Mouse (Mus musculus) right cerebral cortex, postnatal 36 days (tissue): ENCODE measurements around the gene Rhobtb1.

Source experiments
- DNase-seq, 2 experiments: peaks; one replicate each; pipeline ENCODE4 v3.0.0; 2022; ENCODE audit warnings: low spot score in 2 of 2, mixed read lengths in 1 of 2

The Rhobtb1 gene

DNA sequence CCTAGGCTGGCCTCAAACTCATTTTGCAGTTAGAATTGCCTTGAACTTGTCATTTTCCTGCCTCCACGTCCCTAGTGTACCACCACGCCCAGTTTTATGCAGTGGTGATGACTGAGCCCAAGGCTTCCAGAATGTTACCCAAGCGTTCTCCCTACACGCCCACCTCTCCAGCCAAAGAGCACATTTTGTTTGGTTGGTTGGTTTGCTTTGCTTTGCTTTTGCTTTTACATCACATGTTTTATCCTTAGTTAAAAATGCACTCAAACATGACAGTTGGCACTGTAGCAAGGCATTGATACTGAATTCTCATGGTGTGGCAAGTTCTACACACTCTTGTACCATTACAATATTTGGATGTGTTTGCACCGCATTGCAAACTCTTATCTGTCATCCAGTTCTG lies 12.0 kb downstream of the Rhobtb1 start:
- no peak for DNase-seq

DNA sequence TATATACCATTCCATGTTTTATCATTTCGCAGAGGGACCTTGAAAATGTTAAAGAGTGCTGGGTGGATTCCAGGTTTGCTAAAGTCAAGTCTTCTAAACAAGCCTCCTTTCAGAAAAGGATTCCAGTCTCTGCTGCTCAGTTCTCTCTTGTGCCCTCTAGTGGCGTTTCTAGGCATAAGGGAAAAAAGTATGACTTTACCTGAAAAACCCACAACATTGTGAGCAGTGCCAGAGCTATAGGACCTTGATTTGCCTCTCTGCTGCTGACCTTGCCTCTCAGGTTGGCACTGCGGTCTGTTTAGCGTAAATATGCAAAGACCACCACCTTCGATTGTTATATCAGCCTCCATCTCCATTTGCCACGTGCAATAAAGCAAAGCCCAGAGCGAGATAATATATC lies 13.9 kb downstream of the Rhobtb1 start:
- DNase-seq, result no peak

DNA sequence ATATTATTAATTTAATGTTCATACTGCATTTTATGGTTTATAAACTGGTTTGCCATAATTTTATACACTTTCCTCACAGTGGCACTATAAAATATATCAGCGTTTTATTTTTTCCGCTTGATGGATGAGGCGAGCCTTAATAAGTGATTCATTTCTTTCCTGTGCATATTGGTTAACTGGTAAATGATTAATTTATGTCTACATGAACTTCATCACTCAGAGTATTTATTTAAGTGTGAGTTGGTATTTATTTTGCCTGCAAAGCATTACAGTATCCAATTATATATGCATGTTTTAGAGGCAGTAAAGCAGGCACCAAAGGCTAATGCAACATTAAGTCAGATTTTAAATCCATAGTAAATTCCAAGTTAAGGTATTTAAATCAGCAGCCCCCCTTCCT lies 14.6 kb downstream of the Rhobtb1 start:
- DNase-seq, result no peak

DNA sequence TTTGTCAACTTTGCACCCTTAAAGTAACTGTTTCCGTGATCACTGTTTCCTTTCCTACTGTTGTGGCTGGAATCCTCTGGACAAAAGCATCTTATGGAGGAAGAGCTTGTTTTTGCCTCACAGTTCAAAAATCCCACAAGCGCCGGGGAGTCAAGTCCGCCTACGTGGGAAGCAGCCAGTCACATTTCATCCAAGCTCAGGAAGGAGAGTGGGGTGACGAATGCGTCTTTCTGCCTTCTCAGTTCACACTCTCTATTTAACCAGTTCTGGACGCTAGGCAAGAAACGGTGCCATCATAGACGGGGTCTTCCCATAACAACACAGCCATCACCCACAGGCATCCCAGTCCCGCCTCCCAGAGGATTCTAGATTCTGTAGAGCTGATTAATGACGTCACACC lies 15.3 kb downstream of the Rhobtb1 start:
- DNase-seq, result no peak

DNA sequence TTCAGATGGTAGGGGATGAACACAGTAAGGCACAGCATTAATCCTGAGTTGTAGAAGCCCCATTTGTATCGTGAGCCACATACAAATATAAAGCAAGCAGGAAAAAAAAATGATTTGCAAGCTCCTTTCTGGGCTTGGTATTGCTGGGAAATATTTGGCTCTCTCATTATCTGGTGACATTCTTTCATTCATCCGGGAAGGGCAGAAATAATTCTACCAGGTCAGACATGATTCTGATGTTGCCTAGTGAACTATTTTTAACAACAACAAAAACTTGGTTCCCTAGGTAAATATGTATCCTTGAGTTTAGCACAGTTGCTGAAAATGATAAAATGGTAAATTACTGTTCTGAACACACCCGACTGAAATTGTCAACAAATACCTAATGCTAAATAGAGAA lies 21.2 kb downstream of the Rhobtb1 start:
- DNase-seq, result no peak

DNA sequence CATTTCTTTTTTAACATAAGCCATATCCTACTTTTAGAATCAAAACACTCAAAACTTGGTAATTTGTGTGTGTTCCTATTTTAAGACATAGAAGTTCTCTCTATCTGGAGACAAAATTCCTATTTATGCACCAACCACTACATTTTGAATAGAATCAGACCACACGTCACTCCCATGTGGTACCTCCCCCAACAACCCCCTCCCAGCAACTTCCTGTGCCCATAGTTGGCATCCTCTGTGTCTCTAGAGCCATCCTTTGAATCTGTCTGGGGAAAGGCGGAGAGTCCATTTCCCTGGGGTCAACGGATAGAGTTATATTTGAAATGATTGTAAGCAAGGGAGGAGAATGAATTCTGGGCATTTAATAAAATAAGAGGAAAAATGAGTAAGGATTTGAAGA lies 24.9 kb downstream of the Rhobtb1 start:
- DNase-seq, result no peak

DNA sequence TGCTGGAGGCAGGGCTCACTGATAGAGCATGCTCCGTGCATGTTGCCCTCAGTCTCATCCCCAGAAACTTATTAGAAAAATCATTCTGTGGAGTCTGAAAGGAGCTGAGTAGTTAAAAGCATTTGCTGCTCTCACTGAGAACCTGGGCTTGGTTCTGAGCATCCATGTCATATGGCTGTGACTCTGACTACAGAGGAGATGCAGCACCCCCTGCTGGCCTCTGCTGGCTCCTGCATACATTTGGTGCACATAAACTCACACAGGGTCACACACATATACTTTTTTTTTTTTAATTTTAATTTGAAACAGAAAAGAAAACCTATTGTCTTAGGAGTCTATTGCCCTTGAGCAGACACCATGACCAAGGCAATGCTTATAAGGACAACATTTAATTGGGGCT lies 28.1 kb downstream of the Rhobtb1 start:
- no peak for DNase-seq

DNA sequence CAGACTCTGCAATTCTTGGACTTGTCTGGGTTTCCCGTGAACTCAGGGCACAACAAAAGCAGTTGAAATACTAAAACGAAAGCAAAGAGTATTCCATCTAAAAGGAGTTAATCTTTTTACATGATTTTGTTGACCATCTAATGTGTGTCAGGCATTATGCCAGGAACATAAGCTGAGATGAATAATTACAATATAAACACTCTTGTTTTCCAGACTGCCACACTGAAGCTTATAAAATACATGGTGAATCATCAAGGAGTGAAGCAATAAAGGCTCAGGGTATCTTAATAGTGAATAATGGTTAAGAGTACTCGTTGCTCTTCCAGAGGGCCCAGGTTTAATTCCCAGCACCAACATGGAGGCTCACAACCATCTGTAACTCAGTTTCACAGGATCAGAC lies 29.8 kb downstream of the Rhobtb1 start:
- no peak for DNase-seq

DNA sequence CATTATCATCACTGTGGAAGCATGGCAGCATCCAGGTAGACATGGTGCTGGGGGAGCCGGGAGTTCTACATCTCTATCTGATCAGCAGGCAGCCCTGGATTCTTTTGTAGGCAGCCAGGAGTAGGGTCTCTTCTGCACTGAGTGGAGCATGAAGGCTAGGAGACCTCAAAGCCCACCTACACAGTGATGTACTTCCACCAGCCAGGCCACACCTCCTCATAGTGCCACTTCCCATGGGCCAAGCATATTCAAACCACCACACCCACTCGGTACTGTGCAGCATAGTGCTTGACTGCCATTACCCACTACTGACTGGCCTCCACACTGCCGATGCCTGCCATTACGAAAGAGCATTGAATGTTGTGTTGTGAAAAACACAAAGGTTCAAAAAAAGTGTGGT lies 33.7 kb downstream of the Rhobtb1 start:
- DNase-seq, result no peak

DNA sequence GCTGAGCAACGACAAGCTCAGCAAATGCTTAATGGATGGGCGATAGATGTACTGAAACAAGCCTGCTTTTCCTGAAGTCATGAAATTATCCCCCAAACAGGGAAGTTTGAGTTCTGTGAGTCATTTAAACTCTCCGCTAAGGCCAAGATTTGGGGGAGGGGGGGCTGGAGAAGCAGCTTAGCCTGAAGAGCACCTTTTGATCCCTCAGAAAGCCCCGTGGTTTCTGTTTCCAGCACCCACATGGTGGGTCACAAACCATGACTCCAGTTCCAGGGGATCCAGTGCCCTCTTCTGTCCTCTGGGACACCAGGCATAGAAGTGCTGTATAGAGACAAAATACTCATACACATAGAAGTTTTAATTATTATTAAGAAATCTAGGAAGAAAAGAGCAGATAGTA lies 34.2 kb downstream of the Rhobtb1 start:
- no peak for DNase-seq

DNA sequence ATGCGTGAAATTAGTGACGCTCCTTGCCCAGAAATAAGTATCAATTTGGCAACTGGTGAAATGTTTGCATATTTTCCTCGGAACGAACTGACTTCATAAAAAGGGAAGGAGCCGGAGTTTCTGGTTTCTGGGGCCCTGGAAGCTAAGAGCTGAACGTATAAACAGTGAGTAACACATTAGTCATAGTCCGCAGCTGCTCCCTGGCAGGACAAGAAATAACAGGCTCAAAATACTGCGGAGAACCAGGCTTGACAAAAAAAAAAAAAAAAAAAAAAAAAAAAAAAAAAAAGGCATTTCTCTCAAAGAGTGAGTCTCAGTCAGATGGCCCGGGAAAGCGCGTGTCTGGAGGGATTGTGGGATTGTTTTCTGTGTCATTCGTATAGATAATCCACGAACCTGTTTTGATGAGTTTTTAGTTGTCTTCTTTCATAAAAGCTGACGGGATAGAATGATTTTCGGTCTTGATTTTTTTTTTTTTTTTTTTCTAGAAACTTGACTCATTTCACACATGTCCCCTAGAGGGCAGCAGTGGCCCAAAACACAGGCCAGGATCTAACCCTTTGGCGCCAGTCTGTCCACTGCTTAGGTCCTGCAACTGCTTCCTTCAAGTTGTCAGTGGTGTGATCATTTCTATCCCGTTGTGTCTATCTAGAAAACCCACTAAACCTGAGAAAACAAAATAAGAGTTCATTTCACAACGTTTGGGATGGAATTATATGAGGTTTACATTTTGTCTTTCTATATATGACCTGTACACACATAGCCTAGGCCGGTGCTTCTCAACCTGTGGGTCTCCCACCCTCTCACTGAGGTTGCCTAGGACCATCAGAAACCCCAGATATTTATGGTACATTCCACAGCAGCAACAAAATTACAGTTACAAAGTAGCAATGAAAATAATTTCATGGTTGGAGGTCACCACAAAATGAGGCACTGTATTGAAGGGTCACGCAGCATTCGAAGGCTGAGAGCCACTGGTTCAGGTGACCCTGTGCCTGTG lies 35.0 kb downstream of the Rhobtb1 start:
- peak; percentile 44 to 66 for DNase-seq

DNA sequence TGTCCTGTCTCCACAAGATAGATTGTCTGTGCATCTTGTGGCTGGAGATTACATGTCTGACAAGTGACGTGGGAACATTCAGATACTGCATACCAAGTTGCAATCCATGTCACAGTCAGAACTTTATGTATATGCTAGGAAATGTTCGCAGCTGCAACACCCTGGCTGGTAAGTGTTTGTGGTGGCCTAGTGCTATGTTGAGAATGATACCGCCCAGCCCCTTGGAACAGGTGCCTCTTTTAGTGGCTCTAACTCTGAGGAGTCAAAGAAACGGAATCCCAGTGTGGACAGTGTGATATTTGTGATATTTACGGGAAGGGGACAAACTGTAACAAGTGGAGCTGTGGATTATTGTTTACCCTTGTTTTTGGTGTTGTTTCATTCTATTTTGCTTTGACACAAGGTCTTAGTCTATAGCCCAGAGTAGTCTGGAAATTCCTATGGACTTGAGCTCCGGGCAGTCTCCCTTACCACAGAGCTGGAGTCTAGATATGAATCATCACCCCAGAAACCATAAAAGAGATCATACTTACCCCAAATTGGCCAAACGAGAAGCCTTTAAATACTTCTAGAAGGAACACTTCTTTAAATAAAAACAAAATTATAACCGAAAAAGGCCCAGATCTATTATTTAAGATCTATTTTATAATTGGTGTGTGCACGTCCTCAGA lies 36.7 kb downstream of the Rhobtb1 start:
- no peak for DNase-seq

DNA sequence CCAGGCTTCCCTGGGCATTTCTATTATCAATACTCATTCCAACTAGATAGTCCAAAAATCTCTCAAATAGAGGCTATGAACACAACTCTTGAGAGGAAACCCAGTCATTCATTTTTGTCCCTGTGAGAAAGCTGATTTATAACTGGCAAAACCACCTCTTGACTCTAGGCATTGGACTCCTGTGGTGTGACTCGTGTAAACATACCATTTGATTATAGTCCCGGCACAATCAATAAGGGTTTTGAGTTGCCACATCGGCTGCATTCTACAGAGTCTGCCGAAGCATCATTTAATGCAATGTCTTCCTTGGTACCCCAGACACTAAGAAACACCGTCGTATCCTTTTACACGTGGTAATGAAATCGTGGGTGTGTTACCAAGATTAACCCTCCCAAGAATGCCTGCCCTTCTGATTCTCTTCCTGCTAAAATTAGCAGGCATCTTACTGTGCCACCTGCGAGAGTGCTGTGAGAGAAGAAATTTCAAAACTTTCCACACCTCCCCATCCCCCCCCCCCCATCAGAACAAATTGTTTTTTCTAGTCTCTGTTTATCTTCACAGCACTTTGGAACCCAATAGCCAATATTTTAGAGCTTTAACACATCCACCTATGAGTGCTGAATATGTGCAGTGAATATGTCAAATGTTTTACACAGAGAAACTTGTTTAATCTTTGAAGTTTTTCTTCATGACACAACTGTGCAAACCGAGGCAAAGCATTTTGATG lies 39.4 kb downstream of the Rhobtb1 start:
- no peak for DNase-seq

DNA sequence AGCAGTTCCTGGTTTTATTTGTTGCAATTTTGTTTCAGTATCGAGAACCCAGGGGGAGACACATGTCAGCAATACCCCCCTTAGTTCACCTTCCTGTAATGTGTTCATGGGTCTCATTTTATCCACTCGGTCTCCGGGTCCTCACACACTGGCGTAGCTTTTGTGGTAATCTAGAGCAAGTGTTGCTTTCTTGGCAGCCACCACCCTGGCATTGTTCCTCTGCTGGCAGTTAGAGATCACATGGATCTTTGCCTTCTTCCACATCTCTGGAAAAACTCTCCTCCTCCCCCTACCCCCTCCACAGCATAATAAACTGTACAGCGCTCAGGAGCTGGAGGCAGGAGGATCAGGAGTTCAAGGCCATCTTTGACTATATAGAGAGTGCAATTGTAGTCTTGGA lies 41.0 kb downstream of the Rhobtb1 start:
- no peak for DNase-seq

DNA sequence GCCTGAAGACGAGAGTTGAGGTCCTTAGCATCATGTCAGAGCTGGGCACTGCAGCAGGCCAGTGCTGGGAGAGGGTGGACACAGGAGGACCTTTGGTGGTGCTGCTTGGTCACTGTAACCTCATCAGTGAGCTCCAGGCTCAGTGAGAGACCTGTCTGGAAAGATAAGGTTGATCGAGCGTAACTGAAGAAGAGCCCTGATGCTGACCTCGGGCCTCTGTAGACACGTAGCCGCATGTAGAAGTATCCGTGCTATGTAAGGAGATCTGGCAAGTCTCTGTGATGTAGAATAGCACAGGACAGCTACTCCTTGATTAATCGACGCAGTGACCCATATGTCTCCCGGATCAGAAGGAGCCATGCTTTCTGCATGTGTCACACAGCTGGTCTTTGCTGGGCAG lies 42.5 kb downstream of the Rhobtb1 start:
- DNase-seq, result no peak

DNA sequence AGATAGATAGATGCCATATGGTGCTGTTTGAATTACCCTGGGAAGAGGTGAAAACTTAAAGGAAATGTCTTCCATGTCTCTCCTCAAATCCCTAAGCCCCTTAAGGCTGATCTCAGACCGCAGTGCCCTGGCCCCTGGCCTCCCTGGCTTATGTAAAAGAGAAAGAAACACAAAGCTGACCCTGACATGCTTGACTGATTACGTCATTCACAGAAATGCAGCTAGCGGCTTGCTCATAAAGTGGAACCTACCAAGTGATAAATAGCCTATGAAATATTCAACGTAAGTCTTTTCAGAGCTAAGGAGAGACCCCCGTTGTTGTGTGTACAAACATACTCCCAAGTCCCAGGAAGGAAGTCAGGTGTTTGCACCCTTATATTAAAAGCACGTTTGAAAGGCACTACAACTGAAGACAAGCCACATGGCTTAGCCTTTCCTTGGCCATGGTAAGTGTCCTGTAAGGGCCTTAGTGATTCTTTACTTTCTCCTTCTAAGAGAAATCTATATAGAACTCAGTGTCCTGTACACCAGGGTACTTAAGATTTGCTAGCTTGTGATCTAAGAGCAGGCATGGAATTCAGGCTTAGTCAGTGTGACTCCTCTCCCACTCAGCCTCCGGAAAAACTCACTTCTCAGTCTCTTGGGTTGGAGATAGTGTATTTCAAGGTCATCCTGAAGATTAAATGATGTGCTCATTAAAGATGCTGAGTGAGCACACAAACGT lies 53.6 kb downstream of the Rhobtb1 start:
- no peak for DNase-seq

DNA sequence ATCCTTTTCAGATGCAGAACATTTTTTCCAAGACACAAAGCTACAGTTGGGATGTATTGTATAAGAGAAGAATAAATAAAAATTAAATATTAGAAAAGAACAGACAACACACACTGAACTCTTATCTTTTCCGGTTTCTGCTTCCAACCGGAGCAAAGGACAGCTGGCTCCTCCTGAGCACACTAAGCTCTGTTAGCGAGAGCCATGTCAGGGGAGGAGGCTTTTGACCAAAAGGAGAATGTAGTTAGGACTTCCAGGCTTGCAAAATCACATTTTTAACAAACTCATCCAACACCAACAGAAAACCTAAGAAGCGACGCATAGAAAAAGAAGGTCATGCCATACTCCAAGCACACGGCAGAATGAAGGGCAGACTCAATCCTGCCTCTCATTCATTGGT lies 54.8 kb downstream of the Rhobtb1 start:
- no peak for DNase-seq

DNA sequence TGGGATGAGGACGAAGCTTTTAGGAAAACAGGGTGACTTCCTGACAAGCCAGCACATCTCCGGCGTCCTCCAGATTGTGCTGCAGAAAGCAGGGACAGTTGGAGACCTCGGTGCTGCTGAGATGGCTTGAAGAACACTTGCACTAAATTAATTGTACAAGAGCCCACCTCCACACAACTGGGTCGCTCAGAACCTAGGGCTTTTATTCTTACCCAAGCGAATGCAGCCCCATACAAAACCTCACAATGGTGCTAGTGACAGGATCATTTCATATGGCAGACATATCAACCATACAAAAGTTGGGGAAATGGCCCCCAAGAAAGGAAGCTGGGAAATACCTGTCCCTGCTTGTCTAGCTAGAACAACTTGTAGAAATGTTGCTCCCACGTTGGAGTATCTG lies 56.2 kb downstream of the Rhobtb1 start:
- DNase-seq, result no peak

DNA sequence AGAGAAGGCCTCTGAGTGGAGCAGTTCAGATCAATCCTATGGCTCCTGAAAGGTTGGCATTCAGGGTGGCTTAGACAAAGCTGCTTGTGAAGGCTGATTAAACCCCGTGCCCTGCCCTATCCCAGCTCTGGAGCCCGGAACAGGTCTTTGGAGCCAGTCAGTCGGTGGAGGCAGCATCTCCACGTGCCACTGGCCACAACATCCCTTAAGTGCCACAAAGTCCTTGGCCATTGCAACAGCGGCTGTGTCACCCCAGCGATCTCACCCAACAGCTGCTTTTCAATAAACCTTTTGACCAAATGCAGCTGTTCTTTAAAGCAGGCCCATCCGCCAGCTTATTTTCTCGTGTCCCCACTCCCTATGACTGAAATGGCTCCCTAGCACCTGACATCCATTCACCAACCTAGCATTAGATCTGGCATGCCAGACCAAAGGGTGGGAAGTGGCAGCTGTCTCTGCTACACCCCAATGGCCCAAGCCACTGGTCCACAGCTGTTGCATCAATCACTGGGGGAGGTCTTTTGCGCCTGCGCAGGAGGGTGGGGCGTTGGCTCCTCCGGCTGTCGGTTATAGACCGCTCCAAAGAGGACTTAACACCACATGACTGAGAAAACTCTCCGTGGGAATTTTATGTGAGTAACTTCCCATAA lies 56.9 kb downstream of the Rhobtb1 start:
- DNase-seq, result no peak

DNA sequence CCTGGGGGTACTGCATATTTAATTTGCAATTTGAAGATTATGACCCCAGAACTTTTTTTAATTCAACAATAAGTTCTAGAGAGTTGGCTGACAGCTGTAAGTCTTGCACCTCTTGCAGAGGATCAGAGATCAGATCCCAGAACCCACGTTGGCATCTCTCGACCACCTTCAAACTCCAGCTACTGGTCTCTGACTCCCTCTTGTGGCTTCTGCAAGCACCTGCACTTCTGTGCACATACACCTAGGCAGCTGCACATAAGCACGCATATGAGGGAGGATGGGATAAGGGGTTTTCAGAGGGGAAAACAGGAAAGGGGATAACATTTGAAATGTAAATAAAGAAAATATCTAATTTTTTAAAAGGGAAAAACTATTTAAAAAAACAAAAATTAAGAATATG lies 57.5 kb downstream of the Rhobtb1 start:
- no peak for DNase-seq

DNA sequence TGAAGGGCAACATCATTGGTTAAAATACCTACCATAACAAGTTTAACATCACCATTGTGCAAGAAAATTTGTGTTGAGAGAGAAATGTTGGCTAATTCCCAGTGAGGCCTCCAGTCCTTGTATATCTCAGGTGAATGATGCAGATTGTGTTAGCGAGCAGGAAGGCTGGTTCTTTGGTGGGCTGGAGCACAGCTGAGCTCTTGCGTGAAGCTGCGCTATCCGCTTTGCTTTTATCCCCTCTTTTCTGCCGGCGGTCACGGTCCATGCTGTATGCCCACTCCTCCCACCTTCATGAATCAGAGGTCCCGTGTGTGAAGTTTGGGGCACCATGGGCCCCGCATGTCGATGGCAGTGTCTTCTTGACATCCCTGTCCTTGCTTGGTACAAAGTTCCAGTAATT lies 58.8 kb downstream of the Rhobtb1 start:
- DNase-seq, result no peak
